Mouse (Mus musculus) ovary, adult 18-20 months (tissue): Measurements from ENCODE around the gene Hcar2.
A peak's percentile ranks its signal among the peaks of the same experiment; 100 is the strongest.

Source experiments
- DNase-seq: peaks from one replicate; pipeline ENCODE4 v3.0.0; 2022; ENCODE audit warnings: low spot score, mixed read lengths

The Hcar2 gene

GRCm38 (mm10) chr5:123865365-123865764 lies at the start of gene Hcar2:
Gene Hcar2 (minus strand): TSS chr5:123865499.
- no peak for DNase-seq

GRCm38 (mm10) chr5:123914852-123915251 lies 49.6 kb upstream of the Hcar2 start:
- no peak for DNase-seq

- no peak for DNase-seq
These were observed 42.3 kb upstream of the Hcar2 start for GRCm38 (mm10) chr5:123907631-123907977.

DNA sequence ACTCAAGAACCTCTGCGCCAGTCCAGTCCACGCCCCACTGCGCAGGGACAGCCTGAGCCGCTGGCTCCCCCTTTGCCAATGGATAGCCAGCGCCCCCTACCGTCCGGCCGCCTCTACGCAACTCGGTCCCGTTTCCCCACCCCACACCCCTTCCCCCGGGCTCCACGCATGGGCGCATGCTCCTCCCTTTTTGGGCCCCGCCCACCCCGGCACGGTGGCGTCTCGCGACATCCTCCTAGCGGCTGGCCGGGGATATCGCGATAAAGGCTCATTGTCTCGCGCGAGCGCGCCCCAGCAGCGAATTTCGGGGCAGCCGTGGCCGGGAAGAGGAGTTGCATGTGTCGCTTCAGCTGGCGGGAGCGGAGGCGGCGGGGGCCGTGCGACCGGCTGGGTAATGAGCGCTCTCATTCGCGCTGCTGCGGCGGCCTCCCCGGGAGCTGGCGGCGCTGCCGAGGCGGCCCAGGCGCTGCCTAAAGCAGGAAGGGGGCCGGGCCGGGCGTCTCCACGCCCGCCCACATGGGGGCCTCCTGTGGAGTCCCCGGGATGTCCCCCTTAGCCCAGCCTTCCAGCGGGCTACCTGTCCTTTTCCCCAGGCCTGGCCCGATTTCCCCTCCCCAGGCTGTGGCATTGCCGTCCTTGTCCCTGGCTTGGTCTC lies 41.8 kb upstream of the Hcar2 start, which contains the start of gene Denr:
Denr (plus strand) TSS at position 200 of the 655 bp plus-strand sequence.
- DNase-seq = peak; percentile 96

DNA sequence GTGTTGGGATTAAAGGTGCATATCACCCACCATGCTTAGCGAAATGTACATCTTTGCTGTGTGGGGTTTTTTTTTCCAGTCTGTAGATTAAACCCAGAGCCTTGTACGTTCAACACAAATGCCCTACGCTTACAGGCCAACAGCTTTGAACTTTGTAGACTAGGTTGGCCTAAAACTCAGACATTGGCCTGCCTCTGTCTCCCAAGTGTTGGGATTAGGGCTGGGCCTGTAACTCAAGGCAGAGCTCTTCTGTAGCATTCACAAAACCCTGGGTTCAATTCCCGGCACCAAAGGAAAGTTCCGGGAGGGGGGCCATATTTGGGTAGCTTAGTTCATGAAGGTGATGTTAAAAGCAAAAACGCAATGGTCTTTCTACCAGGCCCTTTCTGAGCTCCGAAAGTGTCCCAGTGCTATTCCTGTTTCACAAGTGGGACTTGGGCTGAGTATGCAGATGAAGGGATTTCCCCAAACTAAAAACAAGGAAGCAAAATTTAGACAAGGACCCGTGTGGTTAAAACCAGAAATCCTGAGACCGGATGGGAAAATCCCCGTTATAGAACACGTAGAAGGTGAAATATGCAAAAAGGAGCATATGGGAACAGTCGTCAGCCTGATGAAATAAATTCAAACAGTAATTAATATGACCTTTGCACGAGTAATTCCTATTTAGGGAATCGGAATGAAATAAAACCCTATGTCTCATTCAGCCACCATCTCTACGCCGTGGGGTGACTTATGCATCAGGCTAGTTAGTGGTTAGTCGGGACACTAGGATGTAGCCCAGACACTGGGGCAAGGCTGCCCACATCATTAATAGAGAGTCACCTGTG lies 41.1 kb upstream of the Hcar2 start:
- DNase-seq = no peak

DNA sequence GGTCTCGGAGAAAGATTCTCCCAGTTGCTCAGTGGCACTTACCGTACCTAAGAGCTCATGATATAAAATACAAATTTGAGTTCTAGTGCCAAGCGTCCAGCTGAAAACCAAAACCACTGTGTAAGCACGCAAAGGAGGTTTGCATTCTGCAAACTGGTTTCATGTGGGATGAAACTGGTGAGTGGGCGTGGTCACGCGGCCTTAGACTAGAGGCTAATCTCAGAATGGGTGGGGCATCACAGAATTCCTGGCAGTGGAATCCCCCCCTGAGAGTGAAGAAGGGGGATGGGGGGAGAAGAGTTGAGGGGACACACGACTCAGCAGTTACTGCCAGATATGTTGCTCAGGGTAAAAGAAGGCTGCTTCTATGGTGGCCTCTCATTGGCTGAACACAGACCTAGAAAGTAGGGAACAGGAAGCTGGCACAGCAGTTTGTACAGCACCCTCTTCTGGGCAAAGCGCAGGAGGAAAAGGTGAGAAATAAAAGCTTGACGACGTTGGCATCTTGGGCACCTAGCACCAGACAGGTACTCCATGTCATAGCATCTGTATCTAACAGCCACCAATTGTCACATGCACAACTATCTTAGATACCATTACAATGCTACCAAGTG lies 38.9 kb upstream of the Hcar2 start:
- DNase-seq = no peak

- no peak for DNase-seq
These were observed 32.1 kb upstream of the Hcar2 start for GRCm38 (mm10) chr5:123897352-123897751.

GRCm38 (mm10) chr5:123896395-123896794 lies 31.1 kb upstream of the Hcar2 start:
- no peak for DNase-seq

DNA sequence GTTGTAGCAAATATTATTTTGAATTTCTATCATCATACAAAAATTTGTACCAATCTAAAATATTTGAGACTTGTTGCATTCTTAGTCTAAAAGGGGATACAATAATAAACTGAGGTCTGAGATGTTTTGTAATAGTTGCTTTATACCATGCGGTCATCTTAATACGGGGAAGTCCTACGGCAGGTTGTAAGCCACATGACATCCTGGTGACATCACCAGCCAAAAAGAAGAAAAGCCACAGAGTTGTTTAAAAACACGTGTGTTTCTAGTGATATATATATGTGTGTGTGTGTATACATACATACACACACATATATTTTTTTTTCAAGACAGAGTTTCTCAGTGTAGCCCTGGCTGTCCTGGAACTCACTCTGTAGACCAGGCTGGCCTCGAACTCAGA lies 28.2 kb upstream of the Hcar2 start:
- DNase-seq = no peak

- no peak for DNase-seq
These were observed 26.4 kb upstream of the Hcar2 start for GRCm38 (mm10) chr5:123891669-123892068.

GRCm38 (mm10) chr5:123890987-123891386 lies 25.7 kb upstream of the Hcar2 start:
- no peak for DNase-seq

GRCm38 (mm10) chr5:123890312-123890711 lies 25.0 kb upstream of the Hcar2 start:
- DNase-seq = no peak

DNA sequence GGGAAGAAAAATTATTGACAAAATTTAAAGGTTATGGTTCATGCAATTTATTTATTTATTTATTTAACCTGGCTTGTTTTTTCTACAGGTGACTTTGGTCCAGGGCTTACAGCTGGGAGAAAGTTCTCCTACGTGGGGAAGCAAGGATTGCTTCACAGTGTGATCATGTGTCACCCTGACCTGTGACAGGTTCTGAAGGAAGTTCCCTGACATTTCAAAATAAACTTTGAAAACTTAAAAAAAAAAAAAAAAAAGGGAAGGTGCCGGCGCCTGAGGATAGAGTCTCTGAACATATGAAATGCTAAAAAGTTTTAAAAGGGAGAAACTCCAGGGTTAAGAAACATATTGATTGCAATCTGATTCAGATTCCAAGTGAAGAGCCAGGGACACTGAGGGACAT lies 21.1 kb upstream of the Hcar2 start:
- no peak for DNase-seq

DNA sequence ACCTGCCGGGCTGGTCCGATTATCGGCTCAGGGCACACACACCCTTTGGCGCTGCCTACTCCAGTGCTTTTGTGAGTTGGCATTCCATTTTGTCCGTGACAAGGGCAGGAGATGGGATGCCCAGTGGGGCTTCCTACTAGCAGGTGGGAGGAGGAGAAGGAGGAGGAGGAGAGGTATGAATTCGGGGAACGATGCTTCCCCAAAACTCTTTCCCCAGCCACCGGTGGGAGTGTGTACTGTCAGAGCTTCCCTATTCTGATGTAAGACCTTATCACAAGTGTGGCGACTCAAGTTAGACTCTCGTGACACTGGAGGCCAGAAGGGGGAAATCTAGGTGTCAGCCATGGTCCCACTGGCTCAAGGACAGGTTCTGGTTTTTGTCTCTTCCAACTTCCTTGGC lies 19.0 kb upstream of the Hcar2 start:
- DNase-seq = no peak

DNA sequence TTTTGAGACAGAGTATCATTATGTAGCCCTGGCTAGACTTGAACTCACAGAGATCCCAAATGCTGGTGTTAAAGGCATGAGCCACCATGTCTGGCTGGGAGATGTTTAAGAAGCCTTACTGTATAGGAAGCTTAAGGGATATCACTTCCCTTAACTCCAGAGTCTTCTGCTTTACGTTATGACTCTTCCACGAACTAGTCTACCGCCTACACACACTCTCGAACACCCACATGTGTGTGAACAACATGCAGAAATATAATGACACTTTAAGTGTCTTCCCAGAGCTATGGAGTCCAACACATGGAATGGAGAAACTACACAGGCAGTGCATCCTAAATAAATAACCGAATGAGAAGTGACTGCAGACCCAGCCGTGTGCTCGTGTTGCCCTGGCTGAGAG lies 18.6 kb upstream of the Hcar2 start:
- DNase-seq = no peak

DNA sequence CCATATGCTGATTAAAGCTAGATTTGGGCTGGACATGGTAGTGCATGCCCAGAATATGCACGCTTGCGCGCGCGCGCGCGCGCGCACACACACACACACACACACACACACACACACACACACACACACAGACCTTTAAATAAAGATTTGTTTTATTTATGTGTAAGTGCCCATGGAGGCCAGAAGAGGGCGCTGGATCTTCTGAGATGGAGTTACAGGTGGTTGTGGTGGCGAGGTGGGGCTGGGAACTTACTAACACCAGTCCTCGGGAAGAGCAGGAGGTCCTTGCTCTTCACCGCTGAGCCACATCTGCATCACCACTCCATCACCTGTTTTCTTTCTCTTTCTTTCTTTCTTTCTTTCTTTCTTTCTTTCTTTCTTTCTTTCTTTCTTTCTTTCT lies 15.5 kb upstream of the Hcar2 start:
- no peak for DNase-seq

- DNase-seq = peak; percentile 17
These were observed 14.6 kb upstream of the Hcar2 start, which contains the start of gene Hcar1 for GRCm38 (mm10) chr5:123879928-123880327. Gene Hcar1 (minus strand): TSS chr5:123880020.

GRCm38 (mm10) chr5:123878056-123878455 lies 12.8 kb upstream of the Hcar2 start:
- no peak for DNase-seq

DNA sequence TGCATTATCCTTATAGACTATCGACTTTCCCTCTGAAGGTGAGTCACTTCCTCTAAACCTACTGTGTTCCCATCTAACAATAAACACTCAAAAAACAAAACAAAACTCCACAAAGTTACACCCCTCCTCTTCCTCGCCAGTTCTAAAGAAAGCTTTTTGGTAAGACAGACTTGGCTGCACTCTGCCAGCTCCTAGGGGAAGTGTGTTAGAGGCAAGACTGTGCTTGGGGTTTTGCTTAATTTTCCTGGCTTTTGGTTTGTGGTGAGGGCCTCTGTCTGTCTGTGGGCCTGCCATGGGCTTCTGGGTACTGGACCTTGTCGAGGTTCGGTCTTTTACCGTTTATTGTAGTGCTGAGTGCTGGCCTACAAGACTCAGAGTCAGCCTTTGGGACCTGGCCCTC lies 8.9 kb upstream of the Hcar2 start:
- no peak for DNase-seq

DNA sequence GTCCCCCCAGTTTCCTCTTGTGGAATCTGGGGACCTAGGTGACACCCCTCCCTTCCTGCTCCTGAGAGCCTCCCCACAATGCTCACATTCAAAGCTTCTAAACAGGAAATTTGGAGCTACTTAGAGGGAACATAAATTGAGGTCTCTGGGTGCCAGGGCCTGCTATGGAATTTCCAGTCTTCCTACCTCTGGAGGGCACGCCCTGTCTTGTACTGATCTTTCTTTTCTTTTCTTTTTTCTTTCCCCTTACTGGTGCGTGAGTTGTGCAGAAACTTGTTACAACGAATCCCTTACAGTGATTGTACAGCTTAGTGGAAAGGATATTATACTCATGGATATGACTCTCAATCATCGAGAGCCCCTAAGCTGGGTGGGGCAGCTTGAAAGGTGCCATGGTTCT lies 4.3 kb upstream of the Hcar2 start:
- no peak for DNase-seq

DNA sequence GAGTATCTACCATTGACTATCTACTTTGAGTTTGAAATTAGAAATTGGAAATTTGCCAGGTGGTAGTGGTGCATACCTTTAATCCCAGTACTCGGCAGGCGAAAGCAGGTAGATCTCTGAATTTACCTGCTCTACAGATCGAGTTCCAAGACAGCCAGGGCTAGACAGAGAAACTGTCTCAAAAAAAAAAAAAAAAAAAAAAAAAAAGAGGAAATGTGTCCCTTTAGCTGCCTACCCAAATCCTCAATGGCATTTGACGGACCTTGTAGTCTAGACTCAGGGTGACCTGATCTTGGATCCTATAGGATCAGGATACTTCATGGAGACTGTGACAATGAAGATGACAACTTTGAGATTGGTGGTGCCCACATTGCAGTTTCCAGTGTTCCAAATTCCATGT lies 1.2 kb upstream of the Hcar2 start:
- no peak for DNase-seq

DNA sequence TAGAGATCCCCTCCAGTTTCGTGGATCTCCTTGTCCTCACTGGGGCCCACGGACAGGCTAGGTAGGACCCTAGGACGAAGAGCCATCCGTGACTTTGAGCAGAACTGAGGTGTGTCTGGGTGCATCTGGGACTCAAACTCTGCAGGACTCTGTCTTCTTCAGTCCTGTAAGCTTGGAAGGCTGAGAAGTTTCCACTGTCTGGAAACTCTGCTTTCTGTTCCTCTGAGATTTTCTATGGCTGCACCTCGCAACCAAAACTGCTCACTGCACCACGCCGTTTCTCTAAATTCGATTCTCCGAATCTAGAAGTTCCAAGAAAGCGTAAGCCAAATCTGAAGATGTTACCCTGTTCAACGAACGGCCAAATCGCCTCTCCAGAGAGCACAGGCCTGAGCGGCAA lies 1.4 kb downstream of the Hcar2 start:
- no peak for DNase-seq
